Mouse (Mus musculus) stomach, embryonic 16.5 days (tissue): ENCODE measurements at regions not wholly inside any gene's neighbourhood (a gene's known extent, or its start where the extent isn't known, plus 50 kb on each side); places are given as distances from the start of the nearest gene placed in this dataset.

ENCODE experiments used
- ATAC-seq: fragments of 200-750 bp; cut with Nextera tagmentation; 2 replicates; pipeline ENCODE4 v1.8.0; 2017; ENCODE audit warnings: moderate number of reproducible peaks, moderate TSS enrichment; ENCODE audit not compliant: insufficient read depth, low FRiP score
- H3K27ac ChIP-seq: fragments of 300-500 bp; sonication (generic); 2 replicates; pipeline ENCODE4 v1.5.1; 2014; ENCODE audit warnings: low read length
- H3K27me3 ChIP-seq: fragments of 300-500 bp; sonication (generic); 2 replicates; pipeline ENCODE4 v1.6.1; 2014; ENCODE audit warnings: low read length, control low read depth, mixed read lengths; ENCODE audit not compliant: control insufficient read depth, insufficient read depth
- H3K36me3 ChIP-seq: fragments of 300-500 bp; sonication (generic); 2 replicates; pipeline ENCODE4 v1.6.1; 2014; ENCODE audit warnings: low read length; ENCODE audit not compliant: control insufficient read depth, insufficient read depth
- H3K4me1 ChIP-seq: fragments of 300-500 bp; sonication (generic); 2 replicates; pipeline ENCODE4 v1.6.1; 2014; ENCODE audit warnings: low read length, control low read depth, mixed read lengths; ENCODE audit not compliant: control insufficient read depth, insufficient read depth
- H3K4me2 ChIP-seq: fragments of 300-500 bp; sonication (generic); 2 replicates; pipeline ENCODE4 v1.6.1; 2014; ENCODE audit warnings: low read depth, low read length, mixed read lengths
- H3K4me3 ChIP-seq: fragments of 300-500 bp; sonication (generic); replicated peaks from 2 replicates; pipeline ENCODE4 v1.5.1; 2014; ENCODE audit warnings: mild to moderate bottlenecking, low read length
- H3K9ac ChIP-seq: fragments of 300-500 bp; sonication (generic); 2 replicates; pipeline ENCODE4 v1.6.1; 2014; ENCODE audit warnings: low read length
- H3K9me3 ChIP-seq: fragments of 300-500 bp; sonication (generic); replicated peaks from 2 replicates; pipeline ENCODE4 v1.6.1; 2016; ENCODE audit warnings: low read length, control low read depth; ENCODE audit not compliant: control insufficient read depth
- WGBS: fragments of 180-500 bp; shearing (Covaris S2); extraction: QIAGEN DNeasy Blood & Tissue Kit; methylation state at CpG from one replicate; pipeline ENCODE4 v1.1.7; 2014; 5-methylcytosine and 5-hydroxymethylcytosine counted together

GRCm38 (mm10) chr17:80780303-80780702 is 52.0 kb upstream of the Map4k3 start:
- WGBS, result 60% methylated on average over 7 of the region's 7 CpGs
- no peak overlapping the region for H3K4me3 ChIP-seq
- H3K27me3 ChIP-seq, result no peaks in the 10 kb centered on the region
- no peaks in the 10 kb centered on the region for H3K36me3 ChIP-seq
- ATAC-seq, result no peak
- H3K9me3 ChIP-seq, result no peaks in the 10 kb centered on the region
- peak overlapping the region; percentile 68 for H3K27ac ChIP-seq
- peak overlapping the region; percentile 40; the same call in 1 of the 2 replicates for H3K9ac ChIP-seq
- H3K4me2 ChIP-seq, result 0 out of 2 replicates have a peak overlapping the region, but pooled peaks have one; percentile 10
- H3K4me1 ChIP-seq, result peaks cover 11% of the 10 kb centered on the region

GRCm38 (mm10) chr17:80779782-80780181 is 51.5 kb upstream of the Map4k3 start:
- H3K27ac ChIP-seq, result peak overlapping the region; percentile 68
- no peaks in the 10 kb centered on the region for H3K36me3 ChIP-seq
- H3K9ac ChIP-seq, result no peak overlapping the region
- H3K4me2 ChIP-seq, result no peak overlapping the region
- 39% methylated on average over 6 of the region's 6 CpGs for WGBS
- H3K9me3 ChIP-seq, result no peaks in the 10 kb centered on the region
- H3K4me3 ChIP-seq, result no peak overlapping the region
- peak; percentile 51; the same call in 1 of the 2 replicates for ATAC-seq
- peaks cover 11% of the 10 kb centered on the region for H3K4me1 ChIP-seq
- H3K27me3 ChIP-seq, result no peaks in the 10 kb centered on the region
